Mouse (Mus musculus) midbrain, embryonic 11.5 days (tissue): ENCODE measurements around the gene Rab29. TPM values are rescaled to one million over a fixed set of nuclear protein-coding genes. Genes with fewer than 3 reads are reported as not detected.
"Not testable (repeated sequence)": the region's sequence is repeated elsewhere in the genome, so short reads cannot be mapped to it uniquely, and the experiment has no call there.

ENCODE experiments used
- ATAC-seq: fragments of 200-750 bp; cut with Nextera tagmentation; 2 replicates; pipeline ENCODE4 v1.8.0; 2017; ENCODE audit warnings: moderate TSS enrichment, moderate library complexity; ENCODE audit not compliant: low FRiP score
- DNase-seq: peaks from one replicate; pipeline ENCODE4 v3.0.0; 2015; ENCODE audit warnings: low spot score; ENCODE audit errors: missing footprints
- H3K27ac ChIP-seq: fragments of 300-500 bp; sonication (generic); 2 replicates; pipeline ENCODE4 v1.5.1; 2014; ENCODE audit warnings: low read depth, low read length
- H3K27me3 ChIP-seq: fragments of 300-500 bp; sonication (generic); 2 replicates; pipeline ENCODE4 v1.6.1; 2014; ENCODE audit warnings: mild to moderate bottlenecking, low read length, moderate library complexity, mixed read lengths; ENCODE audit not compliant: control insufficient read depth, insufficient read depth
- H3K36me3 ChIP-seq: fragments of 300-500 bp; sonication (generic); 2 replicates; pipeline ENCODE4 v1.6.1; 2014; ENCODE audit warnings: mild to moderate bottlenecking, low read length, moderate library complexity, mixed read lengths; ENCODE audit not compliant: control insufficient read depth, insufficient read depth
- H3K4me1 ChIP-seq: fragments of 300-500 bp; sonication (generic); 2 replicates; pipeline ENCODE4 v1.6.1; 2014; ENCODE audit warnings: low read length; ENCODE audit not compliant: control insufficient read depth, insufficient read depth
- H3K4me2 ChIP-seq: fragments of 300-500 bp; sonication (generic); 2 replicates; pipeline ENCODE4 v1.6.1; 2014; ENCODE audit warnings: mild to moderate bottlenecking, moderate library complexity
- H3K4me3 ChIP-seq: fragments of 300-500 bp; sonication (generic); 2 replicates; pipeline ENCODE4 v1.5.1; 2014; ENCODE audit warnings: low read depth, low read length
- H3K9ac ChIP-seq: fragments of 300-500 bp; sonication (generic); 2 replicates; pipeline ENCODE4 v1.6.1; 2014; ENCODE audit warnings: low read length
- H3K9me3 ChIP-seq: fragments of 300-500 bp; sonication (generic); 2 replicates; pipeline ENCODE4 v1.6.1; 2016; ENCODE audit warnings: low read length; ENCODE audit not compliant: control insufficient read depth
- WGBS: fragments of 180-500 bp; shearing (Covaris S2); extraction: QIAGEN DNeasy Blood & Tissue Kit; methylation state at CpG from one replicate; pipeline ENCODE4 v1.1.7; 2014; 5-methylcytosine and 5-hydroxymethylcytosine counted together
- polyA plus RNA-seq: library from polyadenylated mRNA; unstranded; fragments of >200 nt; fragmentation: Nextera tagmentation; extraction: Ambion mirVana; gene quantifications from 2 replicates; pipeline ENCODE4 v1.2.1, GENCODE M21; 2014

The Rab29 gene
- 12.5 and 15.0 TPM in 2 replicates for polyA plus RNA-seq

DNA sequence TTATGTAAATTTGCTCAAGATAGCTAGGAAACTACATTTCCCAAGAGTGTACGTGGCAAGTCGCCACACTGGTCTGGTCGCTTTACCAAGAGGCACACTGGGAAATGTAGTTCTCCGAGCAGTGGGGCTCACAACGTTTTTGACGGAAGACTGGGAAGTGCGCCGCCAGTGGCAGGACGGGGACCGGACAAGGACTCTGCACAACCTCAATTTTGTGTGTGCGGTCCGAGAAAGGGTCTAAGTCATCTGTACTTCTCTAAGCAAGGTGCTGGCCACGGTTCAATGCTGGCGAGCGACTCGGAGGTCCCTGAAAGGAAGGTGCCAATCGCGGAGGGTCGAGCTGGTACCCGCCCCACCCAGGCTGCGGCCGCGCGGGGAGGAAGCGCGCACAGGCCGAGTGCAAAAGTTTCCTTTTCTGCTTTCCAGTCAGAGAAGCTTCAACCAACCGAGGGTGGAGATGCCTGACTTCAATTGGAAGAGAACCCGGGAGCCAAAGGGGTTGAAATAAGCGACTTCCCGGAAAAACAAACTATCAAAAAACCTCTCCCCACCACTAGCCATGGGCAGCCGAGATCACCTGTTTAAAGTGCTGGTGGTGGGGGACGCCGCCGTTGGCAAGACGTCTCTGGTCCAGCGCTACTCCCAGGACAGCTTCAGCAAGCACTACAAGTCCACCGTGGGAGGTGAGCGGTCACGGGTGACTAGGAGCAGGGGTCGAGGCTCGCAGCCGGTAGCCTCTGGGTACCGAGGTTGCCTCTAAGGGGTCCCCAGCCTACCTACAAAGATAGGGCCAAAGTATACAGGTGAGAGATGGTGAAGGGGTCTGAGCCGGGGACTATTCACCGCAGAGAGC lies at the start of gene Rab29:
Rab29 (plus strand) TSS at position 132 of the 853 bp plus-strand sequence.
- 2% methylated on average over 46 of the region's 46 CpGs for WGBS
- Histone ChIP-seq H3K4me1 (peaks cover 4% of the 10 kb centered on the region; the same call in 1 of the 2 replicates), H3K9ac (peak within 1 kb of the TSS; percentile 68), H3K4me2 (peak within 1 kb of the TSS; percentile 77), H3K27ac (no peak within 1 kb of the TSS), H3K9me3 (no peaks in the 10 kb centered on the region), H3K27me3 (peaks cover 3% of the 10 kb centered on the region; the same call in 1 of the 2 replicates), H3K36me3 (no peaks in the 10 kb centered on the region), H3K4me3 (peak within 1 kb of the TSS; percentile 61)
- ATAC-seq (peak; percentile 98), DNase-seq (peak; percentile 99)

DNA sequence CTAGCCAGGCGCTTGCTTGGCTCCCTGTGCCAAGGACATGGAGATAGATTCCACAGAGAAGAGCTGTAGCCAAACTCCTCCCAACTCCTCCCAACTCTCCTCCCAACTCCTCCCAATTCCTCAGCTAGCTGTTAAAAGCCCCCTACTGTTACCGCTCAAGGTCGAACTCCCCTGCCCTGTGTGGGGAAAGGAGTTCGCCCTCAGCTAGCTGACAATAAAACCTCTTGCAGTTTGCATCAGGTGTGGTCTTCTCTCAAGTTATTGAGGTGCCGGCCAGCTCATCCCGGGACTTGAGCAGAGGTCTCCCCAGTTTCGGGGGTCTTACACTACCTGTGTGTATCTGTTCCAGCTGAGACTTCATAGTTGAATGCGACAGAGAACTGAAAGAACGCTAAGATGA lies 46.7 kb upstream of the Rab29 start:
- H3K9me3 ChIP-seq: not testable (repeated sequence)

GRCm38 (mm10) chr1:131820887-131821328 lies 46.1 kb upstream of the Rab29 start:
- no peaks in the 10 kb centered on the region for H3K4me1 ChIP-seq
- DNase-seq (peak; percentile 81), ATAC-seq (no peak)
- no peaks in the 10 kb centered on the region for H3K9me3 ChIP-seq
- H3K27ac ChIP-seq: no peak overlapping the region
- no peak overlapping the region for H3K4me3 ChIP-seq
- no peaks in the 10 kb centered on the region for H3K27me3 ChIP-seq
- no peaks in the 10 kb centered on the region for H3K36me3 ChIP-seq
- 90% methylated on average over 10 of the region's 10 CpGs for WGBS
- H3K9ac ChIP-seq: no peak overlapping the region
- no peak overlapping the region for H3K4me2 ChIP-seq

More for the DNA sequence above, 46.7 kb upstream of the Rab29 start:
- ATAC-seq, H3K9ac ChIP-seq, H3K4me1 ChIP-seq, H3K4me2 ChIP-seq, H3K27ac ChIP-seq, DNase-seq, H3K27me3 ChIP-seq, H3K4me3 ChIP-seq, H3K36me3 ChIP-seq: not testable (repeated sequence)
- 74% methylated on average over 8 of the region's 9 CpGs for WGBS

GRCm38 (mm10) chr1:131822292-131822691 lies 44.7 kb upstream of the Rab29 start:
- Histone ChIP-seq H3K9ac (no peak overlapping the region), H3K27me3 (0 out of 2 replicates have a peak, but pooled peaks cover 2% of the 10 kb centered on the region), H3K4me3 (no peak overlapping the region), H3K4me2 (no peak overlapping the region), H3K36me3 (no peaks in the 10 kb centered on the region), H3K4me1 (peaks cover 4% of the 10 kb centered on the region; the same call in 1 of the 2 replicates), H3K27ac (no peak overlapping the region), H3K9me3 (no peaks in the 10 kb centered on the region)
- 79% methylated on average over 8 of the region's 8 CpGs for WGBS
- DNase-seq (peak; percentile 57), ATAC-seq (no peak)

DNA sequence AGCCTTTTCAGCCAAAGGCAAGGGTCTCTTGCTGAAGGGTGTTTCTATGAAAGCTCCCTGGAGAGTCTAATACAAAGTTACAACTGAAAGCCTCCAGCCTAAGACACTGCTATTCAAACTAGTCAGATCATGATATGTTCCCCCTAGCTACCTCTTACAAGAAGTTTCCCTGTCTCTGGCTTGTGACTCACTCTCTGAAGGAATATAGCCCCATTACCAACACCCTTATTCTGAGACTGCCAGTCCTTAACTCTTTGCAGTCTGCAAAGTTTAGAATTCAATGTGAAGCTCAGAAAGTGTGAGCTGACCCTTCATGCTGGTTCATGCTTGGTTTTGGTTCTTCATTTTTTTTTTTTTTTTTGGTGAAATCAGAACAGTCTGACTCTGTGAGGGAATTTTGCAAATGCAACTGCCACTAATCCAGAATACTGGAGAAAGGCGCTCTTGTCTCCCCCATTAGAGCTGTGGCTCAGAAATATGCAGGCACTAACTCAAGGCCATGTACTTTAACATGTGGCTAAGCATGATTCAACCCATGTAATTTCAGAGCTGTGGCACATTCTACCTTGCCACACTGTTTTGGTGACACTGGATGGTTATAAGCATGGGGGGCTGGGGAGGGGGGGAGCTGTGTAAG lies 44.0 kb upstream of the Rab29 start:
- WGBS: 95% methylated on average over 1 of the region's 1 CpGs
- no peak overlapping the region for H3K27ac ChIP-seq
- H3K36me3 ChIP-seq: no peaks in the 10 kb centered on the region
- DNase-seq (peak; percentile 59), ATAC-seq (no peak)
- no peak overlapping the region for H3K4me3 ChIP-seq
- no peak overlapping the region for H3K4me2 ChIP-seq
- peaks cover 4% of the 10 kb centered on the region; the same call in 1 of the 2 replicates for H3K4me1 ChIP-seq
- H3K9ac ChIP-seq: no peak overlapping the region
- H3K27me3 ChIP-seq: 0 out of 2 replicates have a peak, but pooled peaks cover 2% of the 10 kb centered on the region
- H3K9me3 ChIP-seq: no peaks in the 10 kb centered on the region

GRCm38 (mm10) chr1:131823563-131823962 lies 43.5 kb upstream of the Rab29 start:
- H3K27ac ChIP-seq: no peak overlapping the region
- whole genome bisulfite sequencing: 70% methylated on average over 5 of the region's 5 CpGs
- no peak for ATAC-seq
- H3K9me3 ChIP-seq: no peaks in the 10 kb centered on the region
- H3K4me1 ChIP-seq: peaks cover 6% of the 10 kb centered on the region
- no peaks in the 10 kb centered on the region for H3K36me3 ChIP-seq
- DNase-seq: peak; percentile 19
- H3K4me3 ChIP-seq: no peak overlapping the region
- 0 out of 2 replicates have a peak, but pooled peaks cover 2% of the 10 kb centered on the region for H3K27me3 ChIP-seq
- no peak overlapping the region for H3K4me2 ChIP-seq
- H3K9ac ChIP-seq: no peak overlapping the region

DNA sequence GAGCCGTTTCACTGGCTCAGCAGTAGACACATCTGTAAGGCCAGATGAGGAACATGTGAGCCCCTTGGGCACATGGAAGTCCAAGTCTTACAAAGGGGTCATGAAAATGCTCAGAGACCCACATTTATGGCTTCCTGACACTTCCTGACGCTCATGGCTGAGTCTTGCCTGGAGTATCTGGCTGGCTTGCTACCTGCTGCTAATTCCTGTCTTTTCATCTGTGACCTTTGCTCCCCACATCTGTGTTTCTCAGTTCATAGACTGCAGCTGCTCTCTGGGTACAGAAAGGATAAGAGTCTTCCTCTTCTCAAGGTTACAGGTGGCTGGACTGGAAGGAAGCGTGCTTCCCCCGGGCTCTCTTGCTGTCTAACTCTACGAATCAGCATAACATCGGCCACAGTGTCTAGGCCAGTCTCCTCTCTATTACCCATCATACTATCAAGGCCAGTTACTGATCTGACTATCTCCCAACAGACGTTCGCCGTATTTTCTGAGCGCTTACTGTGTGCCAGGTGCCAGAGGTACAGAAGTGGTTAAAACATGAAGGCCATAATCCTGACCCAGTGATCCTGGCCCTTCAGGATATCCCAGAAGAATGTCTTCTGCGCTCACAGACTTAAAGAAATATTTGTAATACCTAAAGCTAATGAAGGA lies 42.4 kb upstream of the Rab29 start:
- H3K9ac ChIP-seq: no peak overlapping the region
- 0 out of 2 replicates have a peak, but pooled peaks cover 2% of the 10 kb centered on the region for H3K27me3 ChIP-seq
- peak; percentile 62 for DNase-seq
- H3K9me3 ChIP-seq: no peaks in the 10 kb centered on the region
- H3K36me3 ChIP-seq: no peaks in the 10 kb centered on the region
- no peak overlapping the region for H3K27ac ChIP-seq
- ATAC-seq: no peak
- no peak overlapping the region for H3K4me2 ChIP-seq
- H3K4me1 ChIP-seq: peaks cover 15% of the 10 kb centered on the region
- H3K4me3 ChIP-seq: no peak overlapping the region
- WGBS: 86% methylated on average over 11 of the region's 11 CpGs

GRCm38 (mm10) chr1:131827207-131827786 lies 39.7 kb upstream of the Rab29 start, which contains the start of gene Slc41a1:
Gene Slc41a1, plus strand, starts transcription at chr1:131827493.
- peak within 1 kb of the TSS; percentile 90 for H3K9ac ChIP-seq
- ATAC-seq (peak; percentile 68), DNase-seq (no peak)
- peak within 1 kb of the TSS; percentile 82 for H3K4me3 ChIP-seq
- no peaks in the 10 kb centered on the region for H3K36me3 ChIP-seq
- peaks cover 17% of the 10 kb centered on the region for H3K4me1 ChIP-seq
- peak within 1 kb of the TSS; percentile 68 for H3K4me2 ChIP-seq
- WGBS: 3% methylated on average over 24 of the region's 25 CpGs
- H3K27me3 ChIP-seq: 0 out of 2 replicates have a peak, but pooled peaks cover 2% of the 10 kb centered on the region
- H3K27ac ChIP-seq: peak within 1 kb of the TSS; percentile 48
- H3K9me3 ChIP-seq: no peaks in the 10 kb centered on the region
